Comparison of ENCODE assay signal across 8 mouse cellular contexts in the genomic region with DNA sequence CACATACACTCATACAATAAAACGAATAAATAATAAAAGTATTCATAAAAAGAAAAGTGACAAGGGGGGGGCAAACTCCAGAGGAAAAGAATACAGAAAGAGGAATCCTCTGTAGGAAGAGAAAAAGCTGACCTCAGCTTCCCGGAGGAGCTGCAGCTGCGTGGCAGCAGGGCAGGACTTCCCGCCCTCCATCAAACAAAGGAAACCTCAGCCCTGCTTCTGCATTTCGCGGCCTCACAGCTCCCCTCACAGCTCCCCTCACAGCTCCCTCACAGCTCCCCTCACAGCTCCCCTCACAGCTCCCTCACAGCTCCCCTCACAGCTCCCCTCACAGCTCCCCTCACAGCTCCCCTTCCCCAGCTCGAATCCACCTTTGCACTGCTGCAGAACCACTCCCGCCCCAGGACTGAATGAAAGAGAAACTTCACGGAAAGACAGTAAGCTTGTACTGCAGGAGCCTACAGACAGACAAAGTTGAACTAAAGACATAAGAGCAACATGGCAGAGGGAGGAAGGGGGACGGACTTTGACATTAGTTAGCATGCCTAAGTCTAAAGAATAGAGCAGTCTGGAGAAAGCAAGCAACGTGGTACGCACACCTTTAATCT. TPM values are rescaled to one million over a fixed set of nuclear protein-coding genes. Genes with fewer than 3 reads are reported as not detected.
DNase-seq lines count a peak whose midpoint lies in the region; ATAC-seq and TF ChIP-seq lines count a peak whose summit lies in the region.
"Had no signal": no experiment of that assay in that cellular context is flagged by ENCODE, and none has a peak within 500 bp of the region (broad histone marks: within the 10 kb centered on the region; RNA-seq: fewer than 3 reads in every experiment).

No protein-coding gene starts in this region.

- WGBS in embryonic facial prominence, embryonic 14.5 days, result 17% methylated on average over 12 of the region's 12 CpGs
- whole genome bisulfite sequencing in hindbrain, embryonic 11.5 days, result 12% methylated on average over 12 of the region's 12 CpGs
- 10% methylated on average over 12 of the region's 12 CpGs for WGBS in liver, embryonic 16.5 days (ENCODE audit: insufficient replicate concordance)
- 23% methylated on average over 12 of the region's 12 CpGs for WGBS in olfactory bulb, adult 2 months

- DNase-seq in testis, postnatal 10 days (ENCODE audit: low spot score), result peak; percentile 50
- DNase-seq in testis, postnatal 14 days (ENCODE audit: low spot score), result no peak
- peak; percentile 82 for DNase-seq in embryonic facial prominence, embryonic 14.5 days (ENCODE audit: low spot score)
- peak; percentile 69 for DNase-seq in hindbrain, embryonic 11.5 days (ENCODE audit: low spot score)
- no peak for DNase-seq in cerebellum, adult 11 months

- TF ChIP-seq POLR2A in olfactory bulb, adult 2 months (IDR thresholded peaks at IDR 0.05; ENCODE audit: insufficient read depth, low read depth, low read length), result no peak

- peak; percentile 71; the same call in 1 of the 2 replicates for ATAC-seq in embryonic facial prominence, embryonic 14.5 days (ENCODE audit: low read depth)
- peak; percentile 80 for ATAC-seq in hindbrain, embryonic 11.5 days (ENCODE audit: low FRiP score)
- ATAC-seq in liver, embryonic 16.5 days (ENCODE audit: low read depth), result no peak

- TF ChIP-seq CTCF in olfactory bulb, adult 2 months (IDR thresholded peaks at IDR 0.05; ENCODE audit: insufficient read depth, low read depth, low read length), result no peak

- no peaks in the 10 kb centered on the region for H3K9me3 ChIP-seq in embryonic facial prominence, embryonic 14.5 days (ENCODE audit: control insufficient read depth, low read length)
- H3K9me3 ChIP-seq in hindbrain, embryonic 11.5 days (ENCODE audit: control insufficient read depth, low read length), result no peaks in the 10 kb centered on the region
- no peaks in the 10 kb centered on the region for H3K9me3 ChIP-seq in liver, embryonic 16.5 days (replicated peaks; ENCODE audit: control insufficient read depth, low read length)

- peak overlapping the region; percentile 62 for H3K9ac ChIP-seq in embryonic facial prominence, embryonic 14.5 days (ENCODE audit: low read depth, low read length)
- H3K9ac ChIP-seq in hindbrain, embryonic 11.5 days (ENCODE audit: low read depth, low read length), result peak overlapping the region; percentile 64
- no peak overlapping the region for H3K9ac ChIP-seq in liver, embryonic 16.5 days (ENCODE audit: low read depth, low read length)

- peak overlapping the region; percentile 42 for H3K4me2 ChIP-seq in embryonic facial prominence, embryonic 14.5 days (ENCODE audit: low read depth, low read length)
- H3K4me2 ChIP-seq in hindbrain, embryonic 11.5 days (replicated peaks; ENCODE audit: low read depth, low read length), result peak overlapping the region; percentile 25; the same call in 1 of the 2 replicates
- H3K4me2 ChIP-seq in liver, embryonic 16.5 days (ENCODE audit: low read depth, low read length), result peak overlapping the region; percentile 27; the same call in 1 of the 2 replicates

- H3K27me3 ChIP-seq in embryonic facial prominence, embryonic 14.5 days (replicated peaks; ENCODE audit: control insufficient read depth, insufficient read depth, low read length), result no peaks in the 10 kb centered on the region
- no peaks in the 10 kb centered on the region for H3K27me3 ChIP-seq in hindbrain, embryonic 11.5 days (ENCODE audit: control insufficient read depth, insufficient read depth, low read length)
- no peaks in the 10 kb centered on the region for H3K27me3 ChIP-seq in liver, embryonic 16.5 days (ENCODE audit: control insufficient read depth, insufficient read depth, low read depth, low read length)

- H3K4me1 ChIP-seq in embryonic facial prominence, embryonic 14.5 days (ENCODE audit: control insufficient read depth, insufficient read depth, low read length), result peaks cover 5% of the 10 kb centered on the region; the same call in 1 of the 2 replicates
- no peaks in the 10 kb centered on the region; the same call in 1 of the 2 replicates for H3K4me1 ChIP-seq in hindbrain, embryonic 11.5 days (replicated peaks; ENCODE audit: control insufficient read depth, insufficient read depth, low read length)
- H3K4me1 ChIP-seq in liver, embryonic 16.5 days (ENCODE audit: control insufficient read depth, low read depth, low read length), result no peaks in the 10 kb centered on the region; the same call in 1 of the 2 replicates
- H3K4me1 ChIP-seq in olfactory bulb, adult 2 months (ENCODE audit: control insufficient read depth, insufficient read depth, low read length), result peaks cover 8% of the 10 kb centered on the region

- peak overlapping the region; percentile 80 for H3K27ac ChIP-seq in embryonic facial prominence, embryonic 14.5 days (replicated peaks; ENCODE audit: low read depth, low read length)
- peak overlapping the region; percentile 75 for H3K27ac ChIP-seq in hindbrain, embryonic 11.5 days (ENCODE audit: low read depth, low read length)
- H3K27ac ChIP-seq in liver, embryonic 16.5 days (ENCODE audit: low read length), result no peak overlapping the region
- H3K27ac ChIP-seq in olfactory bulb, adult 2 months (ENCODE audit: insufficient read depth, low read depth, low read length), result no peak overlapping the region

- H3K4me3 ChIP-seq in embryonic facial prominence, embryonic 14.5 days (ENCODE audit: low read depth, low read length), result 0 out of 2 replicates have a peak overlapping the region, but pooled peaks have one; percentile 3
- no peak overlapping the region for H3K4me3 ChIP-seq in hindbrain, embryonic 11.5 days (ENCODE audit: low read depth, low read length)
- H3K4me3 ChIP-seq in liver, embryonic 16.5 days (ENCODE audit: low read depth, low read length), result 0 out of 2 replicates have a peak overlapping the region, but pooled peaks have one; percentile 3
- 0 out of 2 replicates have a peak overlapping the region, but pooled peaks have one; percentile 7 for H3K4me3 ChIP-seq in olfactory bulb, adult 2 months (ENCODE audit: insufficient read depth, low read depth, low read length)
- H3K4me3 ChIP-seq: erythroblast, embryonic 14.5 days had no signal

- H3K36me3 ChIP-seq in embryonic facial prominence, embryonic 14.5 days (ENCODE audit: control insufficient read depth, insufficient read depth, low read length), result no peaks in the 10 kb centered on the region
- no peaks in the 10 kb centered on the region for H3K36me3 ChIP-seq in hindbrain, embryonic 11.5 days (ENCODE audit: control insufficient read depth, insufficient read depth, low read length)
- no peaks in the 10 kb centered on the region for H3K36me3 ChIP-seq in liver, embryonic 16.5 days (ENCODE audit: control insufficient read depth, insufficient read depth)

RNA-seq across cellular contexts. Expression of a gene that starts 17.5 kb away (rescaled TPM):
- polyA plus RNA-seq in embryonic facial prominence, embryonic 14.5 days (2014; fragmentation: Nextera tagmentation; extraction: Ambion mirVana), result 14.9 and 15.4 TPM in 2 replicates
- polyA plus RNA-seq in hindbrain, embryonic 11.5 days (2014; fragmentation: Nextera tagmentation; extraction: Ambion mirVana), result 15.5 and 16.2 TPM in 2 replicates
- 6.5 and 7.0 TPM in 2 replicates for polyA plus RNA-seq in liver, embryonic 16.5 days (2015; fragmentation: Nextera tagmentation; extraction: Ambion mirVana)
- polyA plus RNA-seq in olfactory bulb, adult 2 months (2012; ENCODE audit: insufficient read depth, insufficient read length, low replicate concordance, missing spikeins), result not detected in 2 replicates

RNA-seq across cellular contexts. Expression of a gene that starts 44.9 kb away (rescaled TPM):
- polyA plus RNA-seq in embryonic facial prominence, embryonic 14.5 days (2014; fragmentation: Nextera tagmentation; extraction: Ambion mirVana), result 22.6 and 25.5 TPM in 2 replicates
- polyA plus RNA-seq in hindbrain, embryonic 11.5 days (2014; fragmentation: Nextera tagmentation; extraction: Ambion mirVana), result 34.7 and 61.3 TPM in 2 replicates
- 8.5 and 9.0 TPM in 2 replicates for polyA plus RNA-seq in liver, embryonic 16.5 days (2015; fragmentation: Nextera tagmentation; extraction: Ambion mirVana)
- 152 TPM in 1 of 2 replicates, not detected in the other for polyA plus RNA-seq in olfactory bulb, adult 2 months (2012; ENCODE audit: insufficient read depth, insufficient read length, low replicate concordance, missing spikeins)

Comparison
In these comparisons a context has a peak if more than half of its experiments do, and no peak if none do; other contexts are left out.
1. DNase-seq: peak in testis, postnatal 10 days (single experiment), embryonic facial prominence, embryonic 14.5 days (single experiment) and hindbrain, embryonic 11.5 days (single experiment); none in testis, postnatal 14 days (single experiment) and cerebellum, adult 11 months (single experiment).
2. H3K27ac ChIP-seq: peak in embryonic facial prominence, embryonic 14.5 days (single experiment) and hindbrain, embryonic 11.5 days (single experiment); none in liver, embryonic 16.5 days (single experiment) and olfactory bulb, adult 2 months (single experiment).
3. Peak in every context shown above with its lines, with median percentiles within 50 percentile points of each other: H3K4me2 ChIP-seq.